Mouse (Mus musculus) layer of hippocampus, postnatal 14 days (tissue): ENCODE data around the gene BC055324. TPM values are rescaled to one million over a fixed set of nuclear protein-coding genes. Genes with fewer than 3 reads are reported as not detected.
"Not testable (repeated sequence)": the region's sequence is repeated elsewhere in the genome, so short reads cannot be mapped to it uniquely, and the experiment has no call there.

Experiments
- DNase-seq, 2 experiments: peaks; one replicate each; pipeline ENCODE4 v3.0.0; 2021 to 2022; ENCODE audit warnings: low spot score in 2 of 2, mixed read lengths in 1 of 2
- long read RNA-seq, 2 experiments: library from polyadenylated mRNA; stranded (forward); transcript quantifications; one replicate each; pipeline ENCODE4 v2.0.0; 2021
- total RNA-seq, 2 experiments: library from RNA; stranded (reverse); gene quantifications; 2 replicates each; pipeline ENCODE4 v1.2.3; 2021

The BC055324 gene
- 1 to 10 TPM in 1 of 2 experiments, under 1 TPM in 1; 0.85 to 1.4 TPM for total RNA-seq
- long read RNA-seq, experiment 1 = 0 reads
- long read RNA-seq, experiment 2, partial matches to known transcripts = 0 of 1 reads
- long read RNA-seq, experiment 2, other reads (novel, unspliced or antisense) = 0 of 1 reads

- DNase-seq = peak; percentile 90 to 92
Observed at GRCm38 (mm10) chr1:163994721-163995608, at the start of gene BC055324, which contains the start of gene Mettl18. BC055324 (minus strand) TSS chr1:163994796. Mettl18 (plus strand) TSS chr1:163994889.

DNA sequence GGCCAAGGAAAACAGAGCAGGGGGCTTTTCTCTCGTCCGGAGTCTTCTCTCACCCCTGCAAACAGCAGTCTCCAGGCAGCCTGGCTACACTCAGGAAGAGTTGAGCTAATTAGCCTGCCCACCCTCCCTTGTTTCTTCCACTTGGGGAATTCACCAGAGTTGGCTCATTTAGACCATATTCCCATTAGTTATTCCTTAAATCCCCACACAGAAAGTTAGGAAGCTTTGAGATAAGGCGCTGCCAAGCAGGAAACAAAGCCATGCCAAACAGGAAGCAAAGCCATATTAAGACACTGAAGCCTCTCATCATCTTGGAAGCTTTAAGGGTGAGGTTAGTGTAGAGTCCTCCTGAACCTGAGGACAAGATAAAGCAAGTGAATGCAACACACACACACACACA lies 49.0 kb upstream of the BC055324 start:
- DNase-seq = no peak

DNA sequence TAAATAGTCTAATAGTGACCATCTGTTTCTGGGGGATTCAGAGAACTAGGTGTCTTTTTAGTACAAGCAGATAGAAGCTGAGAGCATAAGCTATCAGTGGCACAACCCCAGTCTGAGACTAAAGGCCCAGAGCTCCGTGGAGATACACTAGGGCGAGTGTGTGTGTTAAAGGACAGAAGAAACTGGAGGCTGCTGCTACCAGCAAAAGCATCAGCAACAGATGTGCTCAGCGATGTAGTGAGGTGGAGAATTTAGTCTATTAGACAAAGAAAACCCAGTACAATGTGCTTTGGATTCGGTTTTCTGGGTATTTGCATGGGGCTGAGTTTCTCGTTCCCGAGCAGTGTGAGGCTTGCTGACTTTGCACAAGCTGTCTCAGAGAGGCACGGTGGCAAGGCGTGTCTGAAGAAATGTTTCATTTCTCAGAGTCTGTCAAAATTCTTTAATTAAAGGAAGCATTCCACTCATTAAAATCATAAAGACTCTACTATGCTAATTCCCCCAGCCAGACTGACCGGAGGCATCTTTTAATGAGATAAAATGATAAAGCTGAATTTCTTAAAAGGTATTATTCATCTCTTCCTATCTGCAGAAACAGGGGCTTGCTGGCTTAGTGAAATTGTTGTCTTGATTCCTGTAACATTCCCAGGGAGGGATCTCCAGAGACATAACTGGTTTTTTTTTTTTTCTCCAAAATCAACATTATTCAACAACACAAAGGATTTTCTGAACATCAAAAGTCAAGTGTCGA lies 46.0 kb upstream of the BC055324 start:
- no peak for DNase-seq

GRCm38 (mm10) chr1:164027416-164027815 lies 32.8 kb upstream of the BC055324 start:
- no peak for DNase-seq

DNA sequence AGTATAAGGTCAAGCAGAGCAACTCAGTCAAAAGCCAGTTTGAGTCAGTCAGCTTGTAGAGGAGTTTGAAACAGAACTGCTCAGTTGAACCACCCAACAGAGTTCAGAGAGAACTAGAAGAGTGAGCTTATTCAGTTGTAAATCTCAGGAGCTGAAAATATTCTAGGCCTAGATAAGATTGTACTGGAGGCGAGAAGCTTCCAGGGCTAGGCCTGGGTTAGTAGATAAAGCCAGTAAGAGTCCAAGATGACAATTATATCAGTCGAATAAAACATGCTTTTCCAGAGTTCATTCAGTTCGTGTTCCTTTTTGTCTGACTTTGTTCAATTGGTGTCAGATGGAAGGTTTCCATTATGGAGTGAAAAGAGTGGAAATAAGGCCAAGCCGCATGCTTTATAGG lies 31.1 kb upstream of the BC055324 start:
- no peak for DNase-seq

DNA sequence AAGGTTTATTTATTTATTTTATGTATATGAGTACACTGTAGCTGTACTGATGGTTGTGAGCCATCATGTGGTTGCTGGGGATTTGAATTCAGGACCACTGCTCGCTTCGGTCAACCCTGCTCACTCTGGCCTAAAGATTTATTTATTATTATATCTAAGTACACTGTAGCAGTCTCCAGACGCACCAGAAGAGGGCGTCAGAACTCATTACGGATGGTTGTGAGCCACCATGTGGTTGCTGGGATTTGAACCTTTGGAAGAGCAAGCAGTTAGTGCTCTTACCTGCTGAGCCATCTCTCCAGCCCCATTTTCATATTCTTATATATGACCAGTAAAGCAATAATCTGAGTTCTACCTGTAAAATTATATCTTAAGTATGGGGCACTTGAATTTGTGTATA lies 27.5 kb upstream of the BC055324 start:
- not testable (repeated sequence) for DNase-seq

DNA sequence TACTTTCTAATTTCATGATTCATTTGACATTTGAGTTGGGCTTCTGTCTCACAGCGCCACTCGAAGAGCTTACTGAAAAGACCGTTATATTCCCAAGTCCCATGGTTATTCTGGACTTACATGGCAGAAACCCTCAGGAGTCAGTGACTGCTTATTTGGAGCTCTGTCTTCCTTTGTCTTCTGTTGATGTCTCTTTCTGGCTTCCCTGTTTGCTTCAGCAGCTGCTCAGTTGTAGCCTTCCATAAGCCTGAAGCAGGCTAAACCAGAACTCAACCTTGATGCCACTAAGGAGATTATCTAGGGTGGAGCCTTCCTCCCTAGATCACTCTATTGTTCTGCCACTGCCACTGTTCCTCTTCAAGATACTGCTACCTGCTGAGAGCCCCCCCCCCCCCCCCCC lies 26.1 kb upstream of the BC055324 start:
- DNase-seq = not testable (repeated sequence)

DNA sequence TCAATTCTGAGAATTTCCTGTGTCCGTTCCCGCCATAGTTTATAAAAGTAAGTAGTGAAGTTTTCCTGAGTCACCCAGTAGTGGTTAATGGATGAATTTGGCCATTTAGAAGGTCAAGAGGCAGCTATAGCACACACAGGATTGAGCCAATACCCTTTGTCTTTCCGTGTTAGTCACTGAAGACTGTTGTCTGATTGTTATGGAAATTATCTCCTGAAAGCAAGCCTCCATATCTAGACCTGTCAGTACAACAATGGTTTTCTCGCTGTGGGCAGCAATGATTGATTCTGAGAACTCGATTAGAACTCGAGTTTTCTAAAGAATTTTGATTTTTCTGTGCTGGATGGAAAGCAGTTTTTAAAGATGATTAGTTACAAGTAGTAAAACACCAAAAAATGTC lies 25.2 kb upstream of the BC055324 start:
- no peak for DNase-seq

DNA sequence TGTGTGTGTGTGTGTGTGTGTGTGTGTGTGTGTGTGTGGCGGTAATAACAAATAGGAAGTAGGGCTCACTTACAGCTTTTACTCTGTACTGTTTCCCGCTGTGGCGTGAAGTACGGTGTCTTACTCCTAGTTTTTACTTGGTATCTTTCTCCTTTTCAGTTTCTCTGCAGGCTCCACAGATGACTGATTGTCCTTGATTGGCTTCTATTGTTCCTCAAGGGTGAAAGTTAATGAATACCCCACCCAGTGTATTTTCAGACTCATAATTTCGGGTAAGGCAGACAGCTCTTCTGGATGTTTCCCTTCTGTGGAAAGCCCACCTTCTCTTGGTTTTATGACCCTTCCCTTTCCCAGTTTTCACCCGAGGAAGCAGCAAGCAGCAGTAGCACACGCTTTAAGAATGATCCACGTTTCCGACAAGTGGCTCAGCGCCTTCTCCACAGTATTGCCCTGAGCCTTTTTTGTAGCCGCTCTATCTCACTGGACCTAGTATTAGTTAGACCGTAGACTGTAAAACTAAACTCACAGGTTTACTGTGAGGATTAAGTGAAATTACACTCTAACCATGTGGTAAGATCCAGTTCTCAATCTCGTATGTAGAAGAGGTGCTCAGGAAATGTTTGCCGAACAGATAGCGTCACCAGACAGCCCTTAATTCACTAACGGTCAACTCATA lies 23.8 kb upstream of the BC055324 start:
- DNase-seq = no peak

DNA sequence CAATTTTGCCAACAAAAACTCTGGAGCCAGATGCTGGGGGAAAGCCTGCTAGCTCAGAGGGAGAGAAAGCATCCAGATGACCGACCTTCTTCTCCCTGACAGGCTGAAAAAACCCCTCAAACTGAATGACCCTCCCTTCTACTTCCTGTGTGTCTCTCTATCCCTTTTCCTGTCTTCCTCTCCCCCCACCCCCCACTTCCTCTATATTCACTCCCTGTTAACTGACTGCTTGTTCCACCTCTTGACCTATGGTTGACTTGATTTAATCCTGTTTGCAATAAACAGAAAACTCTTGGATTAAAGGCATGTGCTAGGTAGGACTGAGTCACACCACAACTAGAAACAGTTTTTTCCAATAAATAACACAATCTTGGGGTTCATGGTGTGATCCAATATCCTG lies 20.0 kb upstream of the BC055324 start:
- DNase-seq = no peak

GRCm38 (mm10) chr1:164009235-164009634 lies 14.6 kb upstream of the BC055324 start:
- DNase-seq = peak in 1 of 2 experiments; percentile 6

- DNase-seq = no peak
Observed at GRCm38 (mm10) chr1:164004311-164004710, 9.7 kb upstream of the BC055324 start.

- no peak for DNase-seq
Observed at GRCm38 (mm10) chr1:164001831-164002452, 7.3 kb upstream of the BC055324 start.

GRCm38 (mm10) chr1:163995609-163995913 lies 965 bp upstream of the BC055324 start:
- DNase-seq = no peak

- no peak for DNase-seq
Observed at GRCm38 (mm10) chr1:163994173-163994720, 349 bp downstream of the BC055324 start.

DNA sequence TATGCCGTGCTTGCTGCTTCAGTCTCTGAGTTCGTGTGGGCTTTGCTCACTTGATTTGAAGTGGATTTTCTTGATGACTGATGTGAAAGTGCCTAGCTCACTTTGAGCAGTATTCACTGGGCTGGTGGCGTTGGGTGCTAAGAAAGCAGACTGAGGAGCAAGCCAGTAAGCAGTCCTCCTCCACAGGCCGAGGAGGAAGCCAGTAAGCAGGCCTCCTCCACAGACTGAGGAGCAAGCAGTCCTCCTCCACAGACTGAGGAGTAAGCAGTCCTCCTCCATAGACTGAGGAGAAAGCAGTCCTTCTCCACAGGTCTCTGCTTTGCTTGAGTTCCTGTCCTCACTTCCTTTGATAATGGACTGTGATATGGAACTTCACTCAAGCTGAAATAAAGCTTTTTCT lies 2.2 kb downstream of the BC055324 start:
- DNase-seq = no peak

DNA sequence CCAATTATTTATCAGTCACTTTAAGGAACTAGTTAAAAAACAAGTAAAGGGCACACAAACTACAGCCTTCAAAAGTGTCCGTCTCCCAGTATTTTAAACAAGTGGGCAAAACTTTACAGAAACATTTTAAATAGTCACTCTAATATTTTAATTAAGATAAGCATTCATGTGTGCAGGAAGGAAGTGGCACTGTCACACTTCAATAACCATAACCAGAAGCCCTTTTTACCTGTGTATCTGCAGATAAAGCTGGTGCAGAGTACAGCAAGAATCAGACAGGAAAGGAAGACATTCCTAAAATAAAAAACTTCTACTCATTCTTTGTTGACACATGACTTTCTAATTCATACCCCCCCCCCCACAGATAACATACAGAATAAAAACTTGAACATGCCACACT lies 18.1 kb downstream of the BC055324 start:
- no peak for DNase-seq

DNA sequence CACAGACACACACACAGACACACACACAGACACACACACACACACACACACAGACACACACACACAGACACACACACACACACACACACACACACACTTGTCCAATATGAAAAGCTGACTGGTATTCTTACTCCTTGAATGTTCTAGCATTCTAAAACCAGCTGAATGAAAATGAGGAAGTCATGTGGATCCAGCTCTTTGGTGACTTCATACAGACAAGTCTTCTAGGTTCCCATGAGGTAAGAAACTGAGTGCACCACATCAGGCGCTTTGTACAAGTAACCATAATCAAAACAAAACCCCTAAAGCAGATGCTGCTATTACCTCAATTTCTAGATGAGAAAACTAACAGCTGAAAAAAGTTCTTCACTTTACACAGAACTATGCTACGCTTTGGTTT lies 19.5 kb downstream of the BC055324 start:
- DNase-seq = no peak

DNA sequence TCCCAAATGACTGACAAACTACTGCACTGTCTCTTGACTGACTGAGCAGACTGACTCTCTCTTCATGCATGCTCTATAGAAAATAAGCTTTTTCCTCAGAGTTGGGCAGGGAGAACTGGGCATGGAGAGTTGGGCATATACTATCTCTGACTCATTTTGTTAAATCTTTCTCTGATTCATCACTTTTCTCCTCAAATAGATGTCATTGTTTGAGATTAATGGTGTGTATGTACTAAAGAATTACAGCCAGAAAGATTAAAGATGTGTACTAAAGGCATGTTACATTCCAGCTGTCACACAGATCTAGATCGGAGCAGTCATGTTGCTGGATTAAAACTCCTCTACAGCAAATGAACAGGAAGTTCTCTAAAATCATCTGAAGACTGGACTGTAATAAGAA lies 20.1 kb downstream of the BC055324 start:
- no peak for DNase-seq

- DNase-seq = no peak
Observed at GRCm38 (mm10) chr1:163964008-163964689, 30.4 kb downstream of the BC055324 start.
